Mouse (Mus musculus): Measurements from ENCODE around the gene Rdm1.

DNA sequence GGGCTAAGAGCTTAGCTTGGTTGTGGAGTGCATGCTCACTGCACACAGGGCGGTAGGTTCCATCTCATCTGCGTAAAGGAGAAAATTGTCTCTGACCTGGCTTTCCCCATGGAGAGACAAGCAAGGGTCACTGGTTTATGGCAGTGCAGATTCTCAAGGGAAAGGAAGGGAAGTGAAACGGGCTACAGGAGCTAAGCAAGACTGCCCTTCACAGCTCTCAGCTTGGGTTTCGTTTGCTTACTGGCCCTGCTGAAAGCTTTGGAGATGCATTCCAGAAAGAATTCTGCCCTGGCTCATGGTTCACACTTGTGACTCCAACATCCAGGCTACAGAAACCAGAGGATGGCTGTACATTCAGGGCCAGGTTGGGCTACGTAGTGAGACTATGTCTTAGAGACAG is 51.8 kb downstream of the Rdm1 start:
- TF ChIP-seq GATA1 (IDR thresholded peaks at IDR 0.05; ENCODE audit: low read length) (no peak), TAL1 (IDR thresholded peaks at IDR 0.05; ENCODE audit: low read length) (no peak)
